Mouse (Mus musculus): Measurements from ENCODE around the gene Nmi. TPM values are rescaled to one million over a fixed set of nuclear protein-coding genes. Genes with fewer than 3 reads are reported as not detected.
"Not testable (repeated sequence)": the region's sequence is repeated elsewhere in the genome, so short reads cannot be mapped to it uniquely, and the experiment has no call there.

Gene Nmi
- polyA plus RNA-seq (2015; fragmentation: Nextera tagmentation; extraction: Ambion mirVana), result 9.4 and 10.3 TPM in 2 replicates

GRCm38 (mm10) chr2:51973410-51973968, at the start of gene Nmi:
Gene Nmi, minus strand, starts transcription at chr2:51973494.
- peak within 1 kb of the TSS; percentile 83 for H3K4me3 ChIP-seq (ENCODE audit: low read depth, low read length)
- 68% methylated on average over 9 of the region's 9 CpGs for WGBS (ENCODE audit: insufficient replicate concordance)
- H3K4me2 ChIP-seq (ENCODE audit: low read depth, low read length), result peak within 1 kb of the TSS; percentile 69
- H3K9ac ChIP-seq (ENCODE audit: low read depth, low read length), result peak within 1 kb of the TSS; percentile 77
- no peaks in the 10 kb centered on the region for H3K36me3 ChIP-seq (ENCODE audit: control insufficient read depth, insufficient read depth)
- peak within 1 kb of the TSS; percentile 83 for H3K27ac ChIP-seq (ENCODE audit: low read length)
- no peaks in the 10 kb centered on the region for H3K27me3 ChIP-seq (ENCODE audit: control insufficient read depth, insufficient read depth, low read depth, low read length)
- H3K9me3 ChIP-seq (replicated peaks; ENCODE audit: control insufficient read depth, low read length), result no peaks in the 10 kb centered on the region
- peak; percentile 60; the same call in 1 of the 2 replicates for ATAC-seq (ENCODE audit: low read depth)
- peaks cover 6% of the 10 kb centered on the region for H3K4me1 ChIP-seq (ENCODE audit: control insufficient read depth, low read depth, low read length)

GRCm38 (mm10) chr2:52016361-52016760, 43.1 kb upstream of the Nmi start:
- 39% methylated on average over 7 of the region's 7 CpGs for WGBS (ENCODE audit: insufficient replicate concordance)
- Histone ChIP-seq H3K9me3 (replicated peaks; ENCODE audit: control insufficient read depth, low read length) (no peaks in the 10 kb centered on the region), H3K4me1 (ENCODE audit: control insufficient read depth, low read depth, low read length) (no peaks in the 10 kb centered on the region), H3K4me2 (ENCODE audit: low read depth, low read length) (no peak overlapping the region), H3K36me3 (ENCODE audit: control insufficient read depth, insufficient read depth) (no peaks in the 10 kb centered on the region), H3K9ac (ENCODE audit: low read depth, low read length) (no peak overlapping the region), H3K27ac (ENCODE audit: low read length) (no peak overlapping the region), H3K4me3 (ENCODE audit: low read depth, low read length) (no peak overlapping the region), H3K27me3 (ENCODE audit: control insufficient read depth, insufficient read depth, low read depth, low read length) (no peaks in the 10 kb centered on the region)
- ATAC-seq (ENCODE audit: low read depth), result no peak

GRCm38 (mm10) chr2:52013306-52013820, 40.1 kb upstream of the Nmi start:
- Histone ChIP-seq H3K4me3 (ENCODE audit: low read depth, low read length) (no peak overlapping the region), H3K4me1 (ENCODE audit: control insufficient read depth, low read depth, low read length) (no peaks in the 10 kb centered on the region), H3K9me3 (replicated peaks; ENCODE audit: control insufficient read depth, low read length) (no peaks in the 10 kb centered on the region), H3K4me2 (ENCODE audit: low read depth, low read length) (no peak overlapping the region), H3K36me3 (ENCODE audit: control insufficient read depth, insufficient read depth) (no peaks in the 10 kb centered on the region), H3K27me3 (ENCODE audit: control insufficient read depth, insufficient read depth, low read depth, low read length) (no peaks in the 10 kb centered on the region), H3K9ac (ENCODE audit: low read depth, low read length) (no peak overlapping the region), H3K27ac (ENCODE audit: low read length) (no peak overlapping the region)
- WGBS (ENCODE audit: insufficient replicate concordance), result 62% methylated on average over 9 of the region's 9 CpGs
- no peak for ATAC-seq (ENCODE audit: low read depth)

- not testable (repeated sequence) for H3K4me2 ChIP-seq (ENCODE audit: low read depth, low read length); H3K27me3 ChIP-seq (ENCODE audit: control insufficient read depth, insufficient read depth, low read depth, low read length); H3K36me3 ChIP-seq (ENCODE audit: control insufficient read depth, insufficient read depth); H3K4me3 ChIP-seq (ENCODE audit: low read depth, low read length); H3K4me1 ChIP-seq (ENCODE audit: control insufficient read depth, low read depth, low read length); H3K27ac ChIP-seq (ENCODE audit: low read length); ATAC-seq (ENCODE audit: low read depth); H3K9me3 ChIP-seq (replicated peaks; ENCODE audit: control insufficient read depth, low read length); H3K9ac ChIP-seq (ENCODE audit: low read depth, low read length)
- 73% methylated on average over 3 of the region's 3 CpGs for WGBS (ENCODE audit: insufficient replicate concordance)
These were observed 38.5 kb upstream of the Nmi start for GRCm38 (mm10) chr2:52011820-52012219.

GRCm38 (mm10) chr2:52006380-52006779, 33.1 kb upstream of the Nmi start:
- Histone ChIP-seq H3K4me3 (ENCODE audit: low read depth, low read length) (no peak overlapping the region), H3K9me3 (replicated peaks; ENCODE audit: control insufficient read depth, low read length) (no peaks in the 10 kb centered on the region), H3K27me3 (ENCODE audit: control insufficient read depth, insufficient read depth, low read depth, low read length) (no peaks in the 10 kb centered on the region), H3K4me1 (ENCODE audit: control insufficient read depth, low read depth, low read length) (no peaks in the 10 kb centered on the region), H3K27ac (ENCODE audit: low read length) (no peak overlapping the region), H3K4me2 (ENCODE audit: low read depth, low read length) (no peak overlapping the region), H3K9ac (ENCODE audit: low read depth, low read length) (no peak overlapping the region), H3K36me3 (ENCODE audit: control insufficient read depth, insufficient read depth) (no peaks in the 10 kb centered on the region)
- WGBS (ENCODE audit: insufficient replicate concordance), result 64% methylated on average over 3 of the region's 3 CpGs
- no peak for ATAC-seq (ENCODE audit: low read depth)

- H3K9me3 ChIP-seq (replicated peaks; ENCODE audit: control insufficient read depth, low read length); H3K4me2 ChIP-seq (ENCODE audit: low read depth, low read length); H3K4me3 ChIP-seq (ENCODE audit: low read depth, low read length); H3K27ac ChIP-seq (ENCODE audit: low read length); H3K27me3 ChIP-seq (ENCODE audit: control insufficient read depth, insufficient read depth, low read depth, low read length); H3K36me3 ChIP-seq (ENCODE audit: control insufficient read depth, insufficient read depth); H3K4me1 ChIP-seq (ENCODE audit: control insufficient read depth, low read depth, low read length); H3K9ac ChIP-seq (ENCODE audit: low read depth, low read length); ATAC-seq (ENCODE audit: low read depth): not testable (repeated sequence)
- 61% methylated on average over 10 of the region's 10 CpGs for WGBS (ENCODE audit: insufficient replicate concordance)
These were observed 29.0 kb upstream of the Nmi start for GRCm38 (mm10) chr2:52002299-52002698.

- H3K4me3 ChIP-seq (ENCODE audit: low read depth, low read length), result no peak overlapping the region
- no peaks in the 10 kb centered on the region for H3K9me3 ChIP-seq (replicated peaks; ENCODE audit: control insufficient read depth, low read length)
- no peaks in the 10 kb centered on the region for H3K36me3 ChIP-seq (ENCODE audit: control insufficient read depth, insufficient read depth)
- no peak overlapping the region for H3K27ac ChIP-seq (ENCODE audit: low read length)
- H3K4me1 ChIP-seq (ENCODE audit: control insufficient read depth, low read depth, low read length), result no peaks in the 10 kb centered on the region
- H3K4me2 ChIP-seq (ENCODE audit: low read depth, low read length), result no peak overlapping the region
- ATAC-seq (ENCODE audit: low read depth), result no peak
- 74% methylated on average over 8 of the region's 8 CpGs for WGBS (ENCODE audit: insufficient replicate concordance)
- H3K9ac ChIP-seq (ENCODE audit: low read depth, low read length), result no peak overlapping the region
- H3K27me3 ChIP-seq (ENCODE audit: control insufficient read depth, insufficient read depth, low read depth, low read length), result no peaks in the 10 kb centered on the region
These were observed 28.2 kb upstream of the Nmi start for GRCm38 (mm10) chr2:52001521-52001920.

- WGBS (ENCODE audit: insufficient replicate concordance), result 54% methylated on average over 7 of the region's 7 CpGs
- Histone ChIP-seq H3K27me3 (ENCODE audit: control insufficient read depth, insufficient read depth, low read depth, low read length) (no peaks in the 10 kb centered on the region), H3K4me3 (ENCODE audit: low read depth, low read length) (no peak overlapping the region)
These were observed 26.7 kb upstream of the Nmi start for GRCm38 (mm10) chr2:51999996-52000395.

GRCm38 (mm10) chr2:51991447-51991846, 18.2 kb upstream of the Nmi start:
- Histone ChIP-seq H3K27me3 (ENCODE audit: control insufficient read depth, insufficient read depth, low read depth, low read length) (no peaks in the 10 kb centered on the region), H3K9me3 (replicated peaks; ENCODE audit: control insufficient read depth, low read length) (no peaks in the 10 kb centered on the region), H3K4me1 (ENCODE audit: control insufficient read depth, low read depth, low read length) (no peaks in the 10 kb centered on the region), H3K27ac (ENCODE audit: low read length) (no peak overlapping the region), H3K4me3 (ENCODE audit: low read depth, low read length) (no peak overlapping the region), H3K4me2 (ENCODE audit: low read depth, low read length) (no peak overlapping the region), H3K9ac (ENCODE audit: low read depth, low read length) (no peak overlapping the region), H3K36me3 (ENCODE audit: control insufficient read depth, insufficient read depth) (no peaks in the 10 kb centered on the region)
- WGBS (ENCODE audit: insufficient replicate concordance), result 73% methylated on average over 6 of the region's 6 CpGs
- no peak for ATAC-seq (ENCODE audit: low read depth)

More at GRCm38 (mm10) chr2:51999996-52000395, 26.7 kb upstream of the Nmi start:
- H3K36me3 ChIP-seq (ENCODE audit: control insufficient read depth, insufficient read depth), result no peaks in the 10 kb centered on the region
- H3K4me2 ChIP-seq (ENCODE audit: low read depth, low read length), result no peak overlapping the region
- no peaks in the 10 kb centered on the region for H3K9me3 ChIP-seq (replicated peaks; ENCODE audit: control insufficient read depth, low read length)
- no peak overlapping the region for H3K27ac ChIP-seq (ENCODE audit: low read length)
- no peaks in the 10 kb centered on the region for H3K4me1 ChIP-seq (ENCODE audit: control insufficient read depth, low read depth, low read length)
- H3K9ac ChIP-seq (ENCODE audit: low read depth, low read length), result no peak overlapping the region
- no peak for ATAC-seq (ENCODE audit: low read depth)

Data from liver, embryonic 16.5 days (tissue).